Mouse (Mus musculus): ENCODE measurements around the gene Prtn3. TPM values are rescaled to one million over a fixed set of nuclear protein-coding genes. Genes with fewer than 3 reads are reported as not detected.
A peak's percentile ranks its signal among the peaks of the same experiment; 100 is the strongest.

Gene Prtn3
- total RNA-seq (2014; fragmentation: Nextera tagmentation) (2,258 and 3,780 TPM in 2 replicates), total RNA-seq (2017) (1,097 and 1,536 TPM in 2 replicates)

GRCm38 (mm10) chr10:79874290-79874862 is at the start of gene Prtn3, which contains the start of gene Plppr3:
TSS of gene Prtn3 (plus strand) at chr10:79874476.
TSS of gene Plppr3 (minus strand) at chr10:79874634.
- ATAC-seq (replicated peaks; ENCODE audit: poor library complexity, severe bottlenecking) = peak; percentile 28

GRCm38 (mm10) chr10:79831583-79831982 is 42.7 kb upstream of the Prtn3 start:
- ATAC-seq (replicated peaks; ENCODE audit: poor library complexity, severe bottlenecking) = 0 out of 2 replicates have a peak, but pooled peaks have one; percentile 11

- ATAC-seq (replicated peaks; ENCODE audit: poor library complexity, severe bottlenecking) = peak; percentile 57
Measured at GRCm38 (mm10) chr10:79832026-79832785, 42.1 kb upstream of the Prtn3 start.

GRCm38 (mm10) chr10:79832786-79833181 is 41.5 kb upstream of the Prtn3 start:
- ATAC-seq (replicated peaks; ENCODE audit: poor library complexity, severe bottlenecking) = peak; percentile 36

- peak; percentile 65 for ATAC-seq (replicated peaks; ENCODE audit: poor library complexity, severe bottlenecking)
Measured at GRCm38 (mm10) chr10:79834769-79835398, 39.4 kb upstream of the Prtn3 start.

GRCm38 (mm10) chr10:79836918-79837317 is 37.4 kb upstream of the Prtn3 start:
- ATAC-seq (replicated peaks; ENCODE audit: poor library complexity, severe bottlenecking) = no peak

GRCm38 (mm10) chr10:79838151-79838550 is 36.1 kb upstream of the Prtn3 start:
- ATAC-seq (replicated peaks; ENCODE audit: poor library complexity, severe bottlenecking) = no peak

GRCm38 (mm10) chr10:79840091-79840490 is 34.2 kb upstream of the Prtn3 start:
- ATAC-seq (replicated peaks; ENCODE audit: poor library complexity, severe bottlenecking) = no peak

GRCm38 (mm10) chr10:79840644-79841551 is 33.4 kb upstream of the Prtn3 start:
- peak; percentile 88 for ATAC-seq (replicated peaks; ENCODE audit: poor library complexity, severe bottlenecking)

- ATAC-seq (replicated peaks; ENCODE audit: poor library complexity, severe bottlenecking) = no peak
Measured at GRCm38 (mm10) chr10:79842322-79842721, 32.0 kb upstream of the Prtn3 start.

- no peak for ATAC-seq (replicated peaks; ENCODE audit: poor library complexity, severe bottlenecking)
Measured at GRCm38 (mm10) chr10:79843476-79843875, 30.8 kb upstream of the Prtn3 start.

- no peak for ATAC-seq (replicated peaks; ENCODE audit: poor library complexity, severe bottlenecking)
Measured at GRCm38 (mm10) chr10:79846553-79846952, 27.7 kb upstream of the Prtn3 start.

- ATAC-seq (replicated peaks; ENCODE audit: poor library complexity, severe bottlenecking) = peak; percentile 17
Measured at GRCm38 (mm10) chr10:79849941-79850628, 24.2 kb upstream of the Prtn3 start.

GRCm38 (mm10) chr10:79851653-79852052 is 22.6 kb upstream of the Prtn3 start:
- ATAC-seq (replicated peaks; ENCODE audit: poor library complexity, severe bottlenecking) = no peak

GRCm38 (mm10) chr10:79852107-79852789 is 22.0 kb upstream of the Prtn3 start:
- ATAC-seq (replicated peaks; ENCODE audit: poor library complexity, severe bottlenecking) = no peak

GRCm38 (mm10) chr10:79852827-79853226 is 21.4 kb upstream of the Prtn3 start:
- no peak for ATAC-seq (replicated peaks; ENCODE audit: poor library complexity, severe bottlenecking)

GRCm38 (mm10) chr10:79853392-79853791 is 20.9 kb upstream of the Prtn3 start:
- ATAC-seq (replicated peaks; ENCODE audit: poor library complexity, severe bottlenecking) = no peak

GRCm38 (mm10) chr10:79853860-79854795 is 20.1 kb upstream of the Prtn3 start, which contains the start of gene Ptbp1:
TSS of gene Ptbp1 (plus strand) at chr10:79854427.
- peak; percentile 67 for ATAC-seq (replicated peaks; ENCODE audit: poor library complexity, severe bottlenecking)

All from granulocyte monocyte progenitor cell, adult 5-6 weeks (primary cell).